Mouse (Mus musculus) CH12.LX (cell line): ENCODE measurements around the gene 1700010I14Rik.

Experiments
- CTCF ChIP-seq, 2 experiments: IDR thresholded peaks in 1 of 2; conservative IDR thresholded peaks in 1 of 2; 2 replicates each; pipeline ENCODE4 v1.5.1; 2011 to 2012; ENCODE audit warnings: low read depth in 2 of 2, low read length in 2 of 2, improper control_type of control experiment in 1 of 2, inconsistent platforms in 1 of 2, mild to moderate bottlenecking in 1 of 2, moderate library complexity in 1 of 2
- MAZ ChIP-seq: IDR thresholded peaks from 2 replicates; pipeline ENCODE4 v1.6.1; 2012; ENCODE audit warnings: low read depth, mild to moderate bottlenecking, inconsistent platforms, low read length, improper control_type of control experiment, moderate library complexity

GRCm38 (mm10) chr17:9032362-9033044 lies 44.4 kb downstream of the 1700010I14Rik start:
- TF ChIP-seq MAZ, result no peak
- no peak for TF ChIP-seq CTCF (conservative IDR thresholded peaks at IDR 0.05 in 1 of 2, IDR thresholded peaks at IDR 0.05 in 1 of 2; ENCODE audit: low read depth in 2 of 2, low read length in 2 of 2)
